Mouse (Mus musculus) liver, embryonic 11.5 days (tissue): ENCODE results near the gene Usb1. TPM values are rescaled to one million over a fixed set of nuclear protein-coding genes. Genes with fewer than 3 reads are reported as not detected.
"Not testable (repeated sequence)": the region's sequence is repeated elsewhere in the genome, so short reads cannot be mapped to it uniquely, and the experiment has no call there.

ENCODE experiments used
- ATAC-seq: fragments of 200-750 bp; cut with Nextera tagmentation; replicated peaks from 2 replicates; pipeline ENCODE4 v1.8.0; 2017; ENCODE audit warnings: moderate number of reproducible peaks, mild to moderate bottlenecking, moderate TSS enrichment, moderate library complexity; ENCODE audit not compliant: low FRiP score
- DNase-seq: peaks from one replicate; pipeline ENCODE4 v3.0.0-alpha.2; 2017; ENCODE audit warnings: low spot score
- H3K27ac ChIP-seq: fragments of 300-500 bp; sonication (generic); 2 replicates; pipeline ENCODE4 v1.5.1; 2014; ENCODE audit warnings: mild to moderate bottlenecking, low read depth, low read length, control low read depth
- H3K27me3 ChIP-seq: fragments of 300-500 bp; sonication (generic); replicated peaks from 2 replicates; pipeline ENCODE4 v1.6.1; 2014; ENCODE audit warnings: low read length, mixed read lengths; ENCODE audit not compliant: control insufficient read depth, insufficient read depth
- H3K36me3 ChIP-seq: fragments of 300-500 bp; sonication (generic); 2 replicates; pipeline ENCODE4 v1.6.1; 2014; ENCODE audit warnings: mild to moderate bottlenecking, low read length, moderate library complexity, mixed read lengths; ENCODE audit not compliant: control insufficient read depth, insufficient read depth
- H3K4me1 ChIP-seq: fragments of 300-500 bp; sonication (generic); replicated peaks from 2 replicates; pipeline ENCODE4 v1.6.1; 2014; ENCODE audit warnings: low read length, mixed read lengths; ENCODE audit not compliant: control insufficient read depth, insufficient read depth
- H3K4me2 ChIP-seq: fragments of 300-500 bp; sonication (generic); 2 replicates; pipeline ENCODE4 v1.6.1; 2014; ENCODE audit warnings: mild to moderate bottlenecking, control low read depth, moderate library complexity
- H3K4me3 ChIP-seq: fragments of 300-500 bp; sonication (generic); 2 replicates; pipeline ENCODE4 v1.5.1; 2014; ENCODE audit warnings: low read depth, low read length, control low read depth
- H3K9ac ChIP-seq: fragments of 300-500 bp; sonication (generic); 2 replicates; pipeline ENCODE4 v1.6.1; 2014; ENCODE audit warnings: low read depth, low read length, control low read depth
- H3K9me3 ChIP-seq: fragments of 300-500 bp; sonication (generic); 2 replicates; pipeline ENCODE4 v1.6.1; 2016; ENCODE audit warnings: low read length, inconsistent platforms, mixed read lengths; ENCODE audit not compliant: control insufficient read depth
- WGBS: fragments of 180-500 bp; shearing (Covaris S2); extraction: QIAGEN DNeasy Blood & Tissue Kit; methylation state at CpG from one replicate; pipeline ENCODE4 v1.1.7; 2014; 5-methylcytosine and 5-hydroxymethylcytosine counted together
- polyA plus RNA-seq: library from polyadenylated mRNA; unstranded; fragments of >200 nt; fragmentation: Nextera tagmentation; extraction: Ambion mirVana; gene quantifications from 2 replicates; pipeline ENCODE4 v1.2.1, GENCODE M21; 2014

Usb1 gene
- polyA plus RNA-seq, 1 experiment from 2014 or later, result 23.5 TPM

GRCm38 (mm10) chr8:95375374-95375930 lies 43.4 kb downstream of the Usb1 start:
- H3K27me3 ChIP-seq, result no peaks in the 10 kb centered on the region
- no peak overlapping the region for H3K4me2 ChIP-seq
- H3K9me3 ChIP-seq, result no peaks in the 10 kb centered on the region
- no peak overlapping the region for H3K9ac ChIP-seq
- peaks cover 2% of the 10 kb centered on the region; the same call in 1 of the 2 replicates for H3K4me1 ChIP-seq
- H3K36me3 ChIP-seq, result peaks cover 3% of the 10 kb centered on the region; the same call in 1 of the 2 replicates
- DNase-seq, result no peak
- no peak overlapping the region for H3K4me3 ChIP-seq
- ATAC-seq, result no peak
- H3K27ac ChIP-seq, result no peak overlapping the region
- 70% methylated on average over 7 of the region's 7 CpGs for WGBS

DNA sequence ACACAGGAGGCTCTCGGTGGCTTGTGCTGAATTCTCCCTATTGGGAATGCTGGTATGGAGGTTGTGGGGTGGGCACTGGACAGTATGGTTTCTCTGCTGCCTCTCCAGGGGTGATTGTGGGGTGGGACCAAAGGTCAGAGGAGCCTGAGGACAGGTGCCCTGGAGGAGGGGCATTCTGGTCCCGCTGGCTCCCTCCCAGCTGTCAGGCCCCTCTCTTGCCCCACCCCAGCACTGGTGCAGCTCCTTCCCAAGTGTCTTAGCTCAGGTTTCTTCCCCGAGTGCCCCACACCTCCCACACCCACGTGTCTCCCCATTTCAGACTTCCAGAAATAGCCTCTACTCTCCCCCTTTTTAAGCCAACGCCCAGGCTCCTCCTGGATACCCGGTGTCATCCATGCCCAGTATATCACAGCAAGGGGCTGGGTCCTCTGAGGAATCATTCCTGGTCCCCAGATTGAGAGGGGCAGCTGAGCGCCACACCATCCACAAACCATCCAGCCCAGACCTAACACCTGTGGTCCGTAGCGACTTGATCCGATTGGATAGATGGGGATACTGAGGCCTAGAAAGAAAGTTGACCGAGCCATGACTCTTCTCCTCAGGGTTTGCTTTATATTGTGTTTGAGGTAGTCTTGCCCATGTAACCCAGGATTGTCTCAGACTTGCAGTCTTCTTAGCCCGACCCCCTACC lies 44.4 kb downstream of the Usb1 start:
- H3K36me3 ChIP-seq, result peaks cover 3% of the 10 kb centered on the region; the same call in 1 of the 2 replicates
- no peak for DNase-seq
- no peaks in the 10 kb centered on the region for H3K9me3 ChIP-seq
- H3K27ac ChIP-seq, result no peak overlapping the region
- H3K4me1 ChIP-seq, result peaks cover 2% of the 10 kb centered on the region; the same call in 1 of the 2 replicates
- ATAC-seq, result no peak
- WGBS, result 75% methylated on average over 12 of the region's 12 CpGs
- no peak overlapping the region for H3K4me2 ChIP-seq
- no peak overlapping the region for H3K4me3 ChIP-seq
- H3K27me3 ChIP-seq, result no peaks in the 10 kb centered on the region
- H3K9ac ChIP-seq, result no peak overlapping the region

DNA sequence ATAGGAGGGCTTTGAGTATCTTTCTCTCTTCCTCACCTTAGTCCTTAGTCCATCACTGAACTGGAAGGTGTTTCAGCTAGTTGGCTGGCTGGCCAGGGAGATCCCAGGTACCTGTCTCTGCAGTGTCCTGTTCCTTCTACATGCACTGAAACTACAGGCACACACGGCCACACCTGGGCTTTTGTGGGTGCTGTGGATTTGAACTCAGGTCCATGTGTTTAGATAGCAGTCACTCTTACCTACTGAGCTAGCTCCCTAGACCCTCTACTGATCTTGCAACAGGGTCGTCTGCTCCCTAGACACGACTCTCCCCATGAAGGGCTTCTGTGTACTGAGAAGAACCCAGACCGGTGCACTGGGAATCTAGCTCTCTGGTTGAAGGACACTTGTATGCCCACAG lies 45.0 kb downstream of the Usb1 start:
- no peak overlapping the region for H3K9ac ChIP-seq
- no peak for ATAC-seq
- H3K4me1 ChIP-seq, result peaks cover 2% of the 10 kb centered on the region; the same call in 1 of the 2 replicates
- no peak overlapping the region for H3K4me2 ChIP-seq
- 61% methylated on average over 4 of the region's 4 CpGs for WGBS
- H3K4me3 ChIP-seq, result no peak overlapping the region
- DNase-seq, result no peak
- no peaks in the 10 kb centered on the region for H3K9me3 ChIP-seq
- no peak overlapping the region for H3K27ac ChIP-seq
- H3K27me3 ChIP-seq, result no peaks in the 10 kb centered on the region
- peaks cover 3% of the 10 kb centered on the region; the same call in 1 of the 2 replicates for H3K36me3 ChIP-seq

DNA sequence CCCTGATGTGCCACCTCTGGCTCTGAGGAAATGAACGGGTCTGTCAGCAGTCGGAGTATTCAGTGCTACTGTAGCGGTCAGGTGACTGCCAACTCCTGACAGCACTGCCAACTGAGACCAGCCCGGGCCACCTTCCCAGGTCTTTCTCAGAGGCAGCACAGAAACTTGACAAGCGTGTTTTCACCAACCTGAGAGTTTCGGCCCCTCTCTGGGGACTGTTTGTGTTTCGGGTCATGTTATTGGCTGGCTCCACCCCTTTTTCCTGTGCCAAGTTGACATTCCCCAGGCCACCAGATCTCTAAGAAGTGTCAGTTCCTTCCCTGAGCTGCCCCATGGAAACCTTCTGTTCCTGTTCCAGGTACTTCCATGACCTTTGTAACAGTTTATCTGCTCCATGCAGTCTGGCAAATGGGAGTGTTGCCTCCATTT lies 45.8 kb downstream of the Usb1 start:
- H3K27ac ChIP-seq, result no peak overlapping the region
- H3K36me3 ChIP-seq, result no peaks in the 10 kb centered on the region
- H3K4me2 ChIP-seq, result no peak overlapping the region
- peaks cover 2% of the 10 kb centered on the region; the same call in 1 of the 2 replicates for H3K4me1 ChIP-seq
- H3K4me3 ChIP-seq, result no peak overlapping the region
- H3K27me3 ChIP-seq, result no peaks in the 10 kb centered on the region
- DNase-seq (no peak), ATAC-seq (no peak)
- no peaks in the 10 kb centered on the region for H3K9me3 ChIP-seq
- no peak overlapping the region for H3K9ac ChIP-seq
- WGBS, result 32% methylated on average over 7 of the region's 7 CpGs

- WGBS, result 90% methylated on average over 11 of the region's 11 CpGs
- not testable (repeated sequence) for ATAC-seq, H3K4me3 ChIP-seq, H3K27ac ChIP-seq, H3K4me1 ChIP-seq, H3K4me2 ChIP-seq, H3K36me3 ChIP-seq, H3K9ac ChIP-seq, H3K27me3 ChIP-seq, DNase-seq, H3K9me3 ChIP-seq
These were observed 46.8 kb downstream of the Usb1 start for GRCm38 (mm10) chr8:95378928-95379327.

- no peak for ATAC-seq
- DNase-seq, result no peak
- Histone ChIP-seq H3K4me2 (no peak overlapping the region), H3K36me3 (no peaks in the 10 kb centered on the region), H3K9ac (no peak overlapping the region), H3K9me3 (no peaks in the 10 kb centered on the region), H3K27me3 (no peaks in the 10 kb centered on the region), H3K27ac (no peak overlapping the region), H3K4me1 (peaks cover 2% of the 10 kb centered on the region; the same call in 1 of the 2 replicates), H3K4me3 (no peak overlapping the region)
These were observed 48.9 kb downstream of the Usb1 start for GRCm38 (mm10) chr8:95380953-95381352.

- H3K4me2 ChIP-seq, result no peak overlapping the region
- H3K27ac ChIP-seq, result no peak overlapping the region
- H3K4me1 ChIP-seq, result 0 out of 2 replicates have a peak, but pooled peaks cover 2% of the 10 kb centered on the region
- DNase-seq, result no peak
- no peak overlapping the region for H3K4me3 ChIP-seq
- H3K27me3 ChIP-seq, result no peaks in the 10 kb centered on the region
- no peak for ATAC-seq
- H3K36me3 ChIP-seq, result no peaks in the 10 kb centered on the region
- H3K9me3 ChIP-seq, result no peaks in the 10 kb centered on the region
- 79% methylated on average over 3 of the region's 3 CpGs for WGBS
- H3K9ac ChIP-seq, result no peak overlapping the region
These were observed 49.5 kb downstream of the Usb1 start for GRCm38 (mm10) chr8:95381595-95381994.

DNA sequence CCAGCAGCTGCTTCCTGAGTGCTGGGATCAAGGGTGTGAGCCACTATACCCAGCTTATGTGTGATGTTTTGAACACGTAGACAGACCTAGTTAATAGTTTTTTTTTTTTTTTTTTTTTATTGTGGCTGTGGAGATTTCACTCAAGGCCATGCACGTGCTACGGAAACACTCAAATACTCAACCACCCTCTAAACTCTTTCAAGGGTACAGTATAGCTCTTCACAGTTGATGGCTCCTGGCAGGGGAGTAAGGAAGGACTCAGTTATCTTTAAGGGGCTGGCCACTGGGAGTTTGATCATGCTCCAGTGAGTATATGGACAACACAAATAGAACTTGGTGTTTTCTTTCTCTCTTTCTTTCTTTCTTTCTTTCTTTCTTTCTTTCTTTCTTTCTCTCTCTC lies 52.4 kb downstream of the Usb1 start:
- Histone ChIP-seq H3K27me3 (no peaks in the 10 kb centered on the region), H3K4me2 (no peak overlapping the region), H3K27ac (no peak overlapping the region), H3K36me3 (no peaks in the 10 kb centered on the region), H3K9ac (no peak overlapping the region), H3K4me1 (no peaks in the 10 kb centered on the region), H3K4me3 (no peak overlapping the region), H3K9me3 (no peaks in the 10 kb centered on the region)
- 75% methylated on average over 3 of the region's 3 CpGs for WGBS
- DNase-seq, result no peak
- ATAC-seq, result no peak

DNA sequence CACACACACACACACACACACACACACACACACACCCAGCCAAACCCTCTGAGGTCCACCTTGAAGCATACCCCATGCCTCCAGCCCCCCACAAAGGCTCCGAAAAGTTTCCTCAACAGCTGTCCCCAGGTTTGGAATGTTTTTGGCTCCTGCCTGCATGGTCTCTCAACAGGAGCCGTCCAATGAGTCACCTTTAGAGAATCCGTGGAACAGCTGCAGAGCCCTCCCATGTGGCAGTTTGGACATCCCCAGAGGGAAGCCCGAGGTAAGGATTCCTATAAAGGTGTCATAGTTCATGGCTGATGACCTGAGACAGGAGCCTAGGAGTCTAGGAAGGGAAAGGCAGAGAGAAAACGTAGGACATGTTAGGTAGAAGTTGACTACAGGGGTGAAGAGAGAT lies 54.0 kb downstream of the Usb1 start:
- no peak overlapping the region for H3K4me3 ChIP-seq
- H3K27me3 ChIP-seq, result no peaks in the 10 kb centered on the region
- DNase-seq (no peak), ATAC-seq (no peak)
- H3K4me1 ChIP-seq, result no peaks in the 10 kb centered on the region
- H3K9me3 ChIP-seq, result no peaks in the 10 kb centered on the region
- no peaks in the 10 kb centered on the region for H3K36me3 ChIP-seq
- 64% methylated on average over 5 of the region's 5 CpGs for WGBS
- no peak overlapping the region for H3K9ac ChIP-seq
- no peak overlapping the region for H3K4me2 ChIP-seq
- H3K27ac ChIP-seq, result no peak overlapping the region
